Mouse (Mus musculus) ES-Bruce4 (cell line): ENCODE measurements at regions not wholly inside any gene's neighbourhood (a gene's known extent, or its start where the extent isn't known, plus 50 kb on each side); places are given as distances from the start of the nearest gene placed in this dataset.

Experiments
- H3K27ac ChIP-seq: 2 replicates; pipeline ENCODE4 v1.5.1; 2012; ENCODE audit warnings: low read length, inconsistent platforms; ENCODE audit not compliant: insufficient read depth
- H3K27me3 ChIP-seq: 2 replicates; pipeline ENCODE4 v1.6.1; 2012; ENCODE audit warnings: mild to moderate bottlenecking, low read length, inconsistent platforms; ENCODE audit not compliant: control insufficient read depth, poor library complexity, insufficient read depth, severe bottlenecking
- H3K36me3 ChIP-seq: 2 replicates; pipeline ENCODE4 v1.6.1; 2012; ENCODE audit warnings: inconsistent platforms, mild to moderate bottlenecking, low read length, moderate library complexity; ENCODE audit not compliant: control insufficient read depth, poor library complexity, insufficient read depth, severe bottlenecking
- H3K4me1 ChIP-seq: one replicate; pipeline ENCODE4 v1.8.1; 2011; ENCODE audit warnings: low read length; ENCODE audit not compliant: control insufficient read depth, insufficient read depth
- H3K4me3 ChIP-seq: 2 replicates; pipeline ENCODE4 v1.5.1; 2011; ENCODE audit warnings: low read depth, mild to moderate bottlenecking, low read length
- H3K9ac ChIP-seq: 2 replicates; pipeline ENCODE4 v1.6.1; 2012; ENCODE audit warnings: low read depth, mild to moderate bottlenecking, inconsistent platforms; ENCODE audit not compliant: poor library complexity, severe bottlenecking
- H3K9me3 ChIP-seq: replicated peaks from 2 replicates; pipeline ENCODE4 v1.6.1; 2012; ENCODE audit warnings: mild to moderate bottlenecking, low read length, inconsistent platforms; ENCODE audit not compliant: control insufficient read depth, poor library complexity, insufficient read depth, severe bottlenecking
- CTCF ChIP-seq: IDR thresholded peaks from one replicate; pipeline ENCODE4 v1.8.1; 2011; ENCODE audit warnings: low read depth, low read length
- EP300 ChIP-seq: IDR thresholded peaks from 2 replicates; pipeline ENCODE4 v1.6.1; 2011; ENCODE audit warnings: low read depth, low read length; ENCODE audit not compliant: insufficient read depth
- POLR2A ChIP-seq: IDR thresholded peaks from one replicate; pipeline ENCODE4 v1.8.1; 2011; ENCODE audit warnings: low read length; ENCODE audit not compliant: insufficient read depth

DNA sequence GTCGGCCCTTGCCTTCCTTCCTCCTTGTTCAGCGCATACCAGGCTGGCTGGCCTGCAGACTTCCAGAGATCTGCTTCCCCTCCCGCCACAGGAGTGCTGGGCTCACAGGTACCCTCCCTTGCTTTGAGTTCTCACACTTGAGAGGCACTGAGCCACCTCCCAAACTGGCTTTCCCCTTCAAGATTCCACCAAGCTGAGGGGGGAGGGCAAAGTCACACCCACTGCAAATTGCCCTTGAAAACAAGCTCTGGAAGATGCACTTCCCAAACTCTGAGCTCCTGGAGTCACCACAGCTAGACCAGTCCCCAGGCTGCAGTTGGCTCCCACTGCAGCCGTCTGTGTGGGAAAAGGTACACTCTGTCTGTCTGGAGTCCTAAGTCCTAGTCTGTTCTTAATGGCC lies 142.1 kb upstream of the Slc22a12 start:
- H3K36me3 ChIP-seq, result no peaks in the 10 kb centered on the region
- H3K9ac ChIP-seq, result no peak overlapping the region
- TF ChIP-seq CTCF (no peak), POLR2A (no peak), EP300 (no peak)
- no peak overlapping the region for H3K27ac ChIP-seq
- H3K27me3 ChIP-seq, result no peaks in the 10 kb centered on the region
- H3K9me3 ChIP-seq, result no peaks in the 10 kb centered on the region
- H3K4me3 ChIP-seq, result no peak overlapping the region
- peaks cover 8% of the 10 kb centered on the region for H3K4me1 ChIP-seq

DNA sequence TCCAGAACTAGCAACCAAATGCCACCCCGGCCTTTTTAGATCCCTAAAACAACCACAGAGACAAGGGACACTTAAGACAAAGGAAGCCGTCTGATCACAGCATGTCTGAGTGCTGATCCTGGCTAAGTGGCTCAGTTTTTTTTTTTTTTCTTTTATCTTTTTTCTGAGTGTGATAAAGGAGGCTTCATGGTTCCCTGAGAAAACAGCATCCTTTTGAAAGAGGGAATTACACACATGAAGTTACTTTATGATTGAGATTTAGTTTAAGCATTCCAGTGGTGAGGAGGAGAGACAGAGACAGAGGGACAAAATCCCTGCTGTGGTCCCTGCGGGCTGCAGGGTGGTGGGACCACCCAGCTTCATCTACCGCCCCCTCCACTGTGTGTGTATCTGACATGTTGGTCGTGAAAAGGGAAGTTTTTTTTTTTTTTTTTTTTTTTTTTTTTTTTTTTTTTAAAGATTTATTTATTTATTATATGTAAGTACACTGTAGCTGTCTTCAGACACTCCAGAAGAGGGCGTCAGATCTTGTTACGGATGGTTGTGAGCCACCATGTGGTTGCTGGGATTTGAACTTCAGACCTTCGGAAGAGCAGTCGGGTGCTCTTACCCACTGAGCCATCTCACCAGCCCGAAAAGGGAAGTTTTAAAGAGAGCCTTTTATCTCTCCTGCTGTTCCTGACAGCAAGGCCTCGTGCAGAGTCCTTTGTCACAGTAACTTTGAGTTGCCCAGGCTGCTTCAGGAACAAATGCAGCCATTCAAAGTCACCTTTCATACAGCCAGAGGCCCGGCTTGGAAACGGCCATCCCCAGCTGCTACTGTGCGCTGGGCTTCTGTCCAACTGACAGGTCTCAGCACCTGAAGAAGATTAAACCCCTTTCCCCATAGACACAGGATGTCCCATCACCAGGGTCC lies 136.8 kb upstream of the Slc22a12 start:
- peaks cover 10% of the 10 kb centered on the region for H3K4me1 ChIP-seq
- H3K9me3 ChIP-seq, result no peaks in the 10 kb centered on the region
- no peak overlapping the region for H3K9ac ChIP-seq
- H3K27me3 ChIP-seq, result no peaks in the 10 kb centered on the region
- no peak overlapping the region for H3K4me3 ChIP-seq
- TF ChIP-seq CTCF, result no peak
- TF ChIP-seq POLR2A, result no peak
- no peak overlapping the region for H3K27ac ChIP-seq
- no peaks in the 10 kb centered on the region for H3K36me3 ChIP-seq

DNA sequence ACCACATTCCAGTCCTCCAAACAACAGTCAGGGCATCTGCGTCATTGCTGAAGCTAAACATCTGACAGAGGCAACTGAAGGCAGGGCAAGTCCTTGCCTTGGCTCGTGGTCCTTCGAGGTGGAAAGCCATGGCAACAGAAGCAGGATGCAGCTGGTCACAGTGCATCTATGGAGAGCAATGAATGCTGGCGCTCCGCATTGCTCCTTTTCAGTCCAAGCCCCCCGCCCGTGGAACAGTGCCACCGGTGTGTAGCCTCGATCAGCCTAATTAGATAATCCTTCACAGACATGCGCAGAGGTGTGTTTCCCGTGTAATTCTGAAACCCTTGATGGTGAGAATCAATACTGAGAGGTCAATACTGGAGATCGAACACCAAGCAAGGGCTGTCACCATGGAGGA lies 134.7 kb upstream of the Slc22a12 start:
- Histone ChIP-seq H3K4me3 (no peak overlapping the region), H3K4me1 (peaks cover 12% of the 10 kb centered on the region), H3K36me3 (no peaks in the 10 kb centered on the region), H3K9me3 (no peaks in the 10 kb centered on the region), H3K27me3 (no peaks in the 10 kb centered on the region), H3K27ac (no peak overlapping the region), H3K9ac (no peak overlapping the region)
- no peak for TF ChIP-seq POLR2A
- TF ChIP-seq CTCF, result no peak
- no peak for TF ChIP-seq EP300

DNA sequence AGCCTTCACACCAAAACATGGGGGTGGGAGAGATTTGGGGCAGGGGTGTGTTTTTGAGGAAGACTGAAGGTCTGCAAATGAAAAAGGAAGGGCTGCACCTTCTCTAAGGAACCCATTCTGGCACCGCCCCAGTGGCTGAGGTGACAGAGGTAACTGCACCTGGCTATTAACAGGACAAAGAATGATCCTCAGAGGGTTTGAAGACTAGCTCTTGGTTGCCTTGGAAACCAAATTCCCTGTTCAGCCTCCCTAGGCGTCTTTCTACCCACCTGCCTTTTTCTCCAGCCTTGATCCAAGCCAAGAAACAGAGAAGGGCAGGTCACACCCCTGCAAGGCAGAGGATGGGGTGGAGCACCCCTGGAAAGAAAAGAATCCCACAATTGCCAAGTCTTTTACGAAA lies 132.8 kb upstream of the Slc22a12 start:
- TF ChIP-seq CTCF, result no peak
- peak; percentile 84 for TF ChIP-seq EP300
- no peaks in the 10 kb centered on the region for H3K27me3 ChIP-seq
- no peak overlapping the region for H3K4me3 ChIP-seq
- no peak overlapping the region for H3K9ac ChIP-seq
- peaks cover 14% of the 10 kb centered on the region for H3K4me1 ChIP-seq
- H3K27ac ChIP-seq, result peak overlapping the region; percentile 87
- no peaks in the 10 kb centered on the region for H3K9me3 ChIP-seq
- no peaks in the 10 kb centered on the region for H3K36me3 ChIP-seq

DNA sequence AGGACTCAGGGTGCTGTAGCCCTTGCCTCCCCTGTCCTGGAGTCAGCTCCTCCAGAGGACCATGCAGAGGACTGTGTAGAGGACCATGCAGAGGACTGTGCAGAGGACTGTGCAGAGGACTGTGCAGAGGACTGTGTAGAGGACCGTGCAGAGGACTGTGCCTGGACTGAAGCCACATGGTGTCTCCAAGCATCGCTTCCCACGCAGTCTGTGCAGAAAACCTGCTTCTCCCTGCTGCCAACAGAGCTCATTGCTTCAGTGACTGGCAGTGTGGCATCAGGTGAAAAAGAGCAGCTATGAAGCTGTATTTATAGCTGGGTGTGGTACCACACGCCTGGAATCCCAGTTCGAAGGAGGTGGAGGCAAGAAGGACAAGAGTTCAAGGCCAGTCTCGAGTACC lies 128.9 kb upstream of the Slc22a12 start:
- no peak for TF ChIP-seq POLR2A
- TF ChIP-seq EP300, result no peak
- TF ChIP-seq CTCF, result no peak
- H3K4me3 ChIP-seq, result no peak overlapping the region
- H3K9ac ChIP-seq, result no peak overlapping the region
- H3K4me1 ChIP-seq, result peaks cover 13% of the 10 kb centered on the region
- no peak overlapping the region for H3K27ac ChIP-seq
- no peaks in the 10 kb centered on the region for H3K27me3 ChIP-seq
- no peaks in the 10 kb centered on the region for H3K36me3 ChIP-seq
- no peaks in the 10 kb centered on the region for H3K9me3 ChIP-seq

DNA sequence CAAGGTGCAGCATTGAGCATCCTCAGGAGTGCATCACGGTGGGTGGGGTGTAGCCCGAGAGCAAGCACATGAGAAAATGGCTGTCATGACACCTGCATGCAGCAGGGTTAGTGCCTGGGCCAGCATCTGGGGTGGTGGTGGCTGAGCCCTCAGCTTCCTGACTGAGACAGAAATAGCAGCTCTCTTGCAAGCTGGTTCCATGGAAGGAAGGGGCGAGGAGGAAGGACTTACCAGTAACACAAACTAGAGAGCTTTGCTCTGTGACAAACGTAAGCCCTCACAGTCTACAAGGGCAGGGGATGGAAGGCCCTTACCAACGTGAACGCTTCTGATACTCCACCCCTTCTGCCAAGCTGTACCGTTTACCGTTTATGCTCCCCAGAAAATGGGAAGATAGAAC lies 127.0 kb upstream of the Slc22a12 start:
- no peaks in the 10 kb centered on the region for H3K27me3 ChIP-seq
- H3K4me1 ChIP-seq, result peaks cover 9% of the 10 kb centered on the region
- TF ChIP-seq EP300 (no peak), POLR2A (no peak), CTCF (no peak)
- no peak overlapping the region for H3K4me3 ChIP-seq
- no peak overlapping the region for H3K27ac ChIP-seq
- no peaks in the 10 kb centered on the region for H3K9me3 ChIP-seq
- H3K36me3 ChIP-seq, result no peaks in the 10 kb centered on the region
- H3K9ac ChIP-seq, result no peak overlapping the region
